Mouse (Mus musculus): ENCODE measurements around the gene Zxdb. TPM values are rescaled to one million over a fixed set of nuclear protein-coding genes. Genes with fewer than 3 reads are reported as not detected.
"Not testable (repeated sequence)": the region's sequence is repeated elsewhere in the genome, so short reads cannot be mapped to it uniquely, and the experiment has no call there.

The Zxdb gene
- 9.5 and 10.5 TPM in 2 replicates for total RNA-seq (2021)
- long read RNA-seq, experiment 1, full-length matches to known transcripts: 1 of 1 reads
- long read RNA-seq, experiment 1, partial matches to known transcripts: 0 of 1 reads
- long read RNA-seq, experiment 1, other reads (novel, unspliced or antisense): 0 of 1 reads
- long read RNA-seq, experiment 2, full-length matches to known transcripts: 3 of 3 reads
- long read RNA-seq, experiment 2, partial matches to known transcripts: 0 of 3 reads
- long read RNA-seq, experiment 2, other reads (novel, unspliced or antisense): 0 of 3 reads

- not testable (repeated sequence) for DNase-seq
Observed at GRCm38 (mm10) chrX:94724192-94724971, at the start of gene Zxdb. TSS of gene Zxdb (plus strand) at chrX:94724569.

- DNase-seq: peak; percentile 10
Observed at GRCm38 (mm10) chrX:94674977-94675376, 49.4 kb upstream of the Zxdb start.

- DNase-seq: not testable (repeated sequence)
Observed at GRCm38 (mm10) chrX:94681581-94681980, 42.8 kb upstream of the Zxdb start.

DNA sequence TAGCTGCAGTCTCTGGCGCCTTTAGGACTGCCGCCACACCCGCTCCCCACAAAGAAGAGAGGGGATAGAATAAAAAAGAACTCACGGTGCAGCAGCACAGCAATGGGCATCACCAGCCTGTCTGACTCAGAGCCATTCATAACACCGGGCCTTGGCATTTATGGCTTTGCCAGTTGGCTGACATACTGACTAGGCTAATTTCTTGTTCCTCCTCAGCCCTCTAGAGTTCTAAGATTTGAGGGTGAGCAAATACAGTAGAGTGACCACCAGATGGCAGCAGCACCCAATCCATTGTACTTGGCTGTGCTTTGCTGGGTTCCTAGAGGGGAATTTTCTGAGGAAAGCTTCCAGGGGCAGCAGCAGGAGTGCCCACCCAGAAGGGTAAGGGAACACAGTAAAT is 34.8 kb upstream of the Zxdb start:
- DNase-seq: peak; percentile 67

- DNase-seq: peak; percentile 58
Observed at GRCm38 (mm10) chrX:94706676-94707075, 17.7 kb upstream of the Zxdb start.

GRCm38 (mm10) chrX:94709752-94710151 is 14.6 kb upstream of the Zxdb start:
- DNase-seq: not testable (repeated sequence)

DNA sequence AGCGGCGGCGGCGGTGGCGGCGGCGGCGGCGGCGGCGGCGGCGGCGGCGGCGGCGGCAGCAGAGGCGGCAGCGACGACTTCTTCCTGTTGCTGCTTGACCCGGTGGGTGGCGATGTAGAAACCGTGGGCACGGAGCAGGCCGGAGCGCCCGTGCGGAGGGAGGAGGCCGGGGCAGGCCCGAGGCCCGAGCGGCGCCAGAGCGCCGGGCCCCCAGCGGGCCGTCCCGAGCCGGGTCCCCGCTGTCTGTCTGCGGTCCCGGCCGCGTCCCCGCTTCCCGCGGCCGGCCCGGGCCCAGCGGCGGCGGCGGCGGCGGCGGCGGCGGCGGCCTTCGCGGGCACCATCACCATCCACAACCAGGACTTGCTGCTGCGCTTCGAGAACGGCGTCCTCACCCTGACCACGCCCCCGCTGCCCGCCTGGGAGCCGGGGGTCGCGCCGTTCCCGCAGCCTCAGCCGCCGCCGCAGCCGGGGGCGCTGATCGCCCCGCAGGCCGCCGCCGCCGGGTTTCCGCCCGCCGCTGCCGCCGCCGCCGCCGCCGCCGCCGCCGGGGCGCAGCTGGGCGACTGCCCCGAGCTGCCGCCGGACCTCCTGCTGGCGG is 702 bp downstream of the Zxdb start:
- DNase-seq: not testable (repeated sequence)

DNA sequence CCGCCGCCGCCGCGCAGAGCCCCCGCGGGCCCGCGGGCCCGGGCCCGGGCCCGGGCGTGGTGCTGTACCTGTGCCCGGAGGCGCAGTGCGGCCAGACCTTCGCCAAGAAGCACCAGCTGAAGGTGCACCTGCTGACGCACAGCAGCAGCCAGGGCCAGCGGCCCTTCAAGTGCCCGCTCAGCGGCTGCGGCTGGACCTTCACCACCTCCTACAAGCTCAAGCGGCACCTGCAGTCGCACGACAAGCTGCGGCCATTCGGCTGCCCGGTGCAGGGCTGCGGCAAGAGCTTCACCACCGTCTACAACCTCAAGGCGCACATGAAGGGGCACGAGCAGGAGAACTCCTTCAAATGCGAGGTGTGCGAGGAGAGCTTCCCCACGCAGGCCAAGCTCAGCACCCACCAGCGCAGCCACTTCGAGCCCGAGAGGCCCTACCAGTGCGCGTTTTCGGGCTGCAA is 1.3 kb downstream of the Zxdb start:
- DNase-seq: not testable (repeated sequence)

- no peak for DNase-seq
Observed at GRCm38 (mm10) chrX:94731596-94731995, 7.2 kb downstream of the Zxdb start.

DNA sequence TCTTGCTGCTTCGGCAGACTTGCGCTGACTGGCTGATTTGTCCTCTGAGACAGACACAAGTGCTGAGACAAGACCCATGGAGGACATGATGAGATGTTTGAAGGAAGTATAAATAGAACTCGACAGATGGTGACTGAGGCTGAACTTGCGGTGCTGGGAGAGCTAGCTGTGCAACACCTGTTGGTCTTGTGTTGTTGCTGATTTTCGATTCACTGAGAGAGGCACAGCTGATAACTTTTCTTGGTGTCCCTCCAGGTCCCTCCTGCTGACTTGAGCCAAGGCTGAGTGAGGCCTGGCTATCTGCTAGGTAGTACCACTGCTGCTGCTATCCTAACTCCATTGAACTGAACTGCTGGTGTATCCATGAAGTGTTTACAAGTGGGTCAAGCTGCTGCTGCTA is 29.4 kb downstream of the Zxdb start:
- DNase-seq: no peak

GRCm38 (mm10) chrX:94759959-94760358 is 35.6 kb downstream of the Zxdb start:
- no peak for DNase-seq

- no peak for DNase-seq
Observed at GRCm38 (mm10) chrX:94773876-94774275, 49.5 kb downstream of the Zxdb start.

Other genes starting within 250 kb of the Zxdb start
- gene Maged1, start 182.4 kb upstream of the Zxdb start, total RNA-seq (2021): 223 and 229 TPM in 2 replicates
- gene Gspt2, start 88.5 kb upstream of the Zxdb start, total RNA-seq (2021): 9.8 and 10.4 TPM in 2 replicates

All from adrenal gland, postnatal 14 days (tissue).